Mouse (Mus musculus) small intestine, adult 2 months (tissue): ENCODE measurements at regions not wholly inside any gene's neighbourhood (a gene's known extent, or its start where the extent isn't known, plus 50 kb on each side); places are given as distances from the start of the nearest gene placed in this dataset.

Experiments
- H3K27ac ChIP-seq: fragments of 200-500 bp; 2 replicates; pipeline ENCODE4 v1.5.1; 2012; ENCODE audit warnings: low read depth, low read length, control low read depth, inconsistent platforms; ENCODE audit not compliant: insufficient read depth
- H3K27me3 ChIP-seq: fragments of 200-500 bp; 2 replicates; pipeline ENCODE4 v1.6.1; 2012; ENCODE audit warnings: mild to moderate bottlenecking, moderate library complexity, low read length, inconsistent platforms; ENCODE audit not compliant: control insufficient read depth, insufficient read depth
- H3K36me3 ChIP-seq: fragments of 200-500 bp; 2 replicates; pipeline ENCODE4 v1.6.1; 2012; ENCODE audit warnings: mild to moderate bottlenecking, low read length, control low read depth, inconsistent platforms; ENCODE audit not compliant: control insufficient read depth, insufficient read depth
- H3K4me1 ChIP-seq: fragments of 200-500 bp; 2 replicates; pipeline ENCODE4 v1.6.1; 2012; ENCODE audit warnings: low read length, inconsistent platforms, mixed read lengths; ENCODE audit not compliant: control insufficient read depth, insufficient read depth, insufficient read length
- H3K4me3 ChIP-seq: fragments of 200-500 bp; 2 replicates; pipeline ENCODE4 v1.5.1; 2012; ENCODE audit warnings: low read depth, mild to moderate bottlenecking, control low read depth, inconsistent platforms, low read length, moderate library complexity
- CTCF ChIP-seq: fragments of 200-500 bp; IDR thresholded peaks from 2 replicates; pipeline ENCODE4 v1.5.1; 2012; ENCODE audit warnings: low read depth, mild to moderate bottlenecking, control low read depth, inconsistent platforms, low read length, moderate library complexity, mixed read lengths; ENCODE audit not compliant: insufficient replicate concordance, insufficient read length; ENCODE audit errors: extremely low read depth
- POLR2A ChIP-seq: fragments of 200-500 bp; IDR thresholded peaks from 2 replicates; pipeline ENCODE4 v1.6.1; 2012; ENCODE audit warnings: low read depth, mild to moderate bottlenecking, control low read depth, inconsistent platforms, low read length, moderate library complexity
- WGBS: fragments of 180-500 bp; shearing (Covaris S2); methylation state at CpG from one replicate; pipeline ENCODE4 v1.1.7; 2018; 5-methylcytosine and 5-hydroxymethylcytosine counted together

DNA sequence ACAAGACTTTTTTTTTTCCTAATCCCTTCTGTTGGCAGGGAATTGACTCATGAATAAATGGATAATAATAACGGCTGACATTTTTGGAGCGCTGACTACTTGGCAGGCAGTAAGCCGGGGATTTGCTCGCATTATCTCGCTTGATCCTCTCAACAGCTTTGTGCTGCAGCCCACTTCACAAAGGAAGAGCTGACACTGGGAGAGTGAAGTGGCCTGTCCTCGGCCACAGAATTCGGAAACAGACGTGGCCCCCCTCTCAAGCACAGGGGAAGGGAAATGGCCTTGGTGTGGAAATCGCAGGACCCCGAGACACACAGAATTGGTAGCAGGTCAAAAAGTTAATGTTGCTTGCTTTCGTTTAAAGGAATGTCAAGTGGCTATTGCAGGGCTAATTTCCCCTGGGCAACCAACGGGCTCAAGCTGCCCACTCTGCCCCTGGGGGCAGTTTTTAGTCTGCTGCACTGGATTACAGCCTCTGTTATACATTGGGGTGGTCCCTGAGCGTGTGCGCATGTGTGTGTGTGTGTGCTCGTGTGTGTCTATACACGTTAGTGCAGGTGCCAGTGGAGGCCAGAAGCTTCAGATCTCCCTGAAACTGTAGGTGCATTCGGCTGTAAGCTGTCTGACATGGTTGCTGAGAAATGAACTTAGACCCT, 483.1 kb downstream of the Plcl1 start:
- Histone ChIP-seq H3K36me3 (no peaks in the 10 kb centered on the region), H3K27ac (no peak overlapping the region), H3K4me3 (no peak overlapping the region), H3K27me3 (no peaks in the 10 kb centered on the region), H3K4me1 (no peaks in the 10 kb centered on the region)
- TF ChIP-seq POLR2A, result no peak
- no peak for TF ChIP-seq CTCF
- 78% methylated on average over 17 of the region's 17 CpGs for WGBS

DNA sequence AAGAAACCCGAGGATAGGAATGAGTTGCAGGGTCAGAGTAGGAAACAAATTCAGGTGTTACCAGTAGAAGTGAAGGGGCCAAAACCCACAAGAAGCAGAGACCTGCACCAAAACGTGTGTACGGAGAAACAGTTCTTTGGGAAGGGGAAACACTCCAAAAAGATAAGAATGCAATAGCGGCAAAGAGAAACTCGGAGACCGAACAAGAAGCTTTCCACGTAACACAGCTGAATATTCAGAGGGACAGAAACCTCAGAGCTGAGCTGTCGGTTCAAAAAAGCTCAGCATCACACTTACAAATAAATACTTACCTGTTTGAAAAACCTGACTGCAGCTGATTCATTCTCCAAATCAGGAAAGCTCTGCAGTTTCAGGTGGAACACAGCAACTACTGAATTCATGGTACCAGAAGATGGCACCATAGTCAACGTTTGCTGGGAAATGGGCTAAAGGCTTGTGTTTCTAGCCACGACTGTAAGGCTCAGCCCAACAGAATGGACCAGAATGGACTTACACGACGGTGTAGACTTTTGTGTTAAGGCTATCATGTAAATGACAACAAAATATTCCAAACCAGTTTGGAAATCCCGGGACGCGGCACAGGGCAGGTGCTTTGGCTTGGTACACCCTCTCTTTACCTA, 484.9 kb downstream of the Plcl1 start:
- WGBS, result 49% methylated on average over 15 of the region's 15 CpGs

DNA sequence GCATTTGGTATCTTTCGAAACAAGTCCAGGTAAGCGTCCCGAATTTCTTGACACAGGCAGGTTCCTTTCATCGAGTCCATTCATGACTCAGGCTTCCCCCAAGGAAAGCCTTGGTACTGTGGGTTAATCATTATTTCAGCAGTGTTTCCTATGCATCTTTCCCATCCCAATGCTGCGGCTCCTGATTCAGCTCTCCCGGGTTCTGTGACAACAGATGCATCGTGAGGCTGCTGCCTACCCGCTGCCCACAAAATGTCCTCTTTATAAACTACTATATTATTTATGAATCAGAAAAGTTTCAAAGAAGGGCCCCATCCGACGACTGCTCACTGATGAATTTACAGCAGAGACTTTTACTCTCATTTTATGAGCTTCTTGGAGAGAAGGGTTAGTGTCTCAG, 486.2 kb downstream of the Plcl1 start:
- Histone ChIP-seq H3K36me3 (no peaks in the 10 kb centered on the region), H3K27me3 (peaks cover 2% of the 10 kb centered on the region; the same call in 1 of the 2 replicates), H3K4me3 (no peak overlapping the region), H3K27ac (no peak overlapping the region), H3K4me1 (no peaks in the 10 kb centered on the region)
- 44% methylated on average over 10 of the region's 10 CpGs for WGBS
- TF ChIP-seq CTCF (no peak), POLR2A (no peak)

More for the DNA sequence above, 484.9 kb downstream of the Plcl1 start:
- TF ChIP-seq CTCF, result no peak
- TF ChIP-seq POLR2A, result no peak
- H3K4me3 ChIP-seq, result no peak overlapping the region
- no peak overlapping the region for H3K27ac ChIP-seq
- no peaks in the 10 kb centered on the region for H3K36me3 ChIP-seq
- H3K27me3 ChIP-seq, result no peaks in the 10 kb centered on the region
- no peaks in the 10 kb centered on the region for H3K4me1 ChIP-seq

DNA sequence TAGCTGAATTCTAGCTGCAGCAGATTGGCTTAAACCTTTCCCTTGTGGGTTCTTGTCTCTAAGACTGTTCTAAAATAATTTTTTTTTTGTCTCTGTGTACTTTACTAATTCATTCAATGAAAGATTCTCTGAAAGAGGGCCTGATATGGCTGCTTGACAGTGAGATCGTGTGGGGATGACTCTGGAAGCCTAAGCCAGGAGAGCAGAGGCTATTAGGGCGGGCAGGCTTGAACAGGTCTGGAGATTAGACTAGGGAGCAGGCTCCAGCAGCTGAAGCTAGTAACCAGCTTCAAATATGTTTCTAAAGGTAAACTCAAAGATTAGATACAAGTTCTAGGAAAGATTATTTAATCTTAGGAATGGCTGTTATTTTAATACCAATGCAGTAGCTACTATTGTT, 491.9 kb downstream of the Plcl1 start:
- H3K27me3 ChIP-seq, result peaks cover 5% of the 10 kb centered on the region; the same call in 1 of the 2 replicates
- TF ChIP-seq CTCF (no peak), POLR2A (no peak)
- no peak overlapping the region for H3K4me3 ChIP-seq
- H3K4me1 ChIP-seq, result no peaks in the 10 kb centered on the region
- 54% methylated on average over 2 of the region's 2 CpGs for WGBS
- no peaks in the 10 kb centered on the region for H3K36me3 ChIP-seq
- no peak overlapping the region for H3K27ac ChIP-seq

DNA sequence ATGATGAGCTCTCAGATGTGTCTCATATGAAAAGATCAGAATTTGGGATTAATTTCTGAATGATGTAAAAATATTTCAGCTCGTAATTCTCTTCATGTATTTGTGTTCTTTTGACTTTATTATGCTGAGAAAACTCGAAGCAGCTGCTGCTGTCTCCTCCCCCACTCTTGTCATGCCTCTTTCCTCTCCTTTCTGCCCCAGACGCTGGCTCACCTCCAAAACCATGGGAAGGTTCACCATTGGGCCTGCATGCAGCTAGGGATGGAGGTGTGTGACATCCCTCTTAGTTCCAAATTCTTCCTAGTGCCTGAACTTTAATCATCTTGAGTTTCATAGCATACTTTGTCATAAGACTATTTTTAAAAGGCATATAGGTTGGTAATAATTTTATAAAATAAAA, 492.3 kb downstream of the Plcl1 start:
- H3K4me3 ChIP-seq, result no peak overlapping the region
- no peaks in the 10 kb centered on the region for H3K4me1 ChIP-seq
- peaks cover 5% of the 10 kb centered on the region; the same call in 1 of the 2 replicates for H3K27me3 ChIP-seq
- WGBS, result 32% methylated on average over 3 of the region's 3 CpGs
- no peaks in the 10 kb centered on the region for H3K36me3 ChIP-seq
- TF ChIP-seq CTCF (no peak), POLR2A (no peak)
- H3K27ac ChIP-seq, result no peak overlapping the region

DNA sequence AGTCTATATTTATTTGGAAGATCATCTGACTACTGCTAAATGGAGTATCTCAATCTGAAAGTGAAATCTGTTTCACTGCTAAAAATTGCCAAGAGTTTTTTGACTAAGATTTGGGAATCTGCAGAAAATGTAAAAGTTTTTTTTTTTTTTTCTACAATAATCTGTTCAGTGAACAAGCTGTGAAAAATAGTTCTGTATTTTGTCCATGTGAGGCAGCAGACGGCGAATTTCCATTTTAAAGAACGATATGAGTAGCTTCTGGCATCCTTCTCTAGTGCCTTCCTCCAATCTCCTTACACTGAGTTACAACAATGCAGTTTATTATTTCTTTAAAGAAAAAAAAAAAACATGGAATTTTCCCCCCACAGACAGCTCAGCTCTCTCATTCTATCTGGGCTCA, 494.3 kb downstream of the Plcl1 start:
- Histone ChIP-seq H3K27me3 (peaks cover 5% of the 10 kb centered on the region; the same call in 1 of the 2 replicates), H3K36me3 (no peaks in the 10 kb centered on the region), H3K4me1 (no peaks in the 10 kb centered on the region), H3K4me3 (no peak overlapping the region), H3K27ac (no peak overlapping the region)
- WGBS, result 91% methylated on average over 3 of the region's 3 CpGs
- TF ChIP-seq CTCF, result no peak
- TF ChIP-seq POLR2A, result no peak

DNA sequence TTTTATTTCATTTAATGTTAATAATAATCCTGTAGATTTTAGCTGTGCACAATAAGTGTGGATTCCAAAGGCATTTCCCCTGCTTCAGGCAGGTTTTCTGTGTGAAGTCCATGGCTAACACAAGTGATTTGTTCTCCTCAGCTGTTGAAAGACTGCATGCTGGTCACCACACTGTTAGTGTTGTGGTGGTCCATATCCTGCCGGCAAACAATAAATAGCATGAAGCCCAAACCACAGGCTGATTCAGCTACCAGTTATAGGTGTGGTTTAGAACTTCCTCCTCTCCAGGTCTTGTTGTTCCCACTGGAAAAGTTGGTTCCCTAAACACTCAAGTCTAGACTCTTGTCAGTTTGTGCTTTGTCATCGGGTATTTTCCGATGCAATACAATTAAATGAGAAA, 497.5 kb downstream of the Plcl1 start:
- H3K4me1 ChIP-seq, result no peaks in the 10 kb centered on the region
- H3K27me3 ChIP-seq, result no peaks in the 10 kb centered on the region
- H3K27ac ChIP-seq, result no peak overlapping the region
- no peak overlapping the region for H3K4me3 ChIP-seq
- TF ChIP-seq POLR2A, result no peak
- TF ChIP-seq CTCF, result no peak
- H3K36me3 ChIP-seq, result no peaks in the 10 kb centered on the region
- WGBS, result 76% methylated on average over 3 of the region's 3 CpGs
